Mouse (Mus musculus): ENCODE results near the gene Fmnl2.

Fmnl2 gene

DNA sequence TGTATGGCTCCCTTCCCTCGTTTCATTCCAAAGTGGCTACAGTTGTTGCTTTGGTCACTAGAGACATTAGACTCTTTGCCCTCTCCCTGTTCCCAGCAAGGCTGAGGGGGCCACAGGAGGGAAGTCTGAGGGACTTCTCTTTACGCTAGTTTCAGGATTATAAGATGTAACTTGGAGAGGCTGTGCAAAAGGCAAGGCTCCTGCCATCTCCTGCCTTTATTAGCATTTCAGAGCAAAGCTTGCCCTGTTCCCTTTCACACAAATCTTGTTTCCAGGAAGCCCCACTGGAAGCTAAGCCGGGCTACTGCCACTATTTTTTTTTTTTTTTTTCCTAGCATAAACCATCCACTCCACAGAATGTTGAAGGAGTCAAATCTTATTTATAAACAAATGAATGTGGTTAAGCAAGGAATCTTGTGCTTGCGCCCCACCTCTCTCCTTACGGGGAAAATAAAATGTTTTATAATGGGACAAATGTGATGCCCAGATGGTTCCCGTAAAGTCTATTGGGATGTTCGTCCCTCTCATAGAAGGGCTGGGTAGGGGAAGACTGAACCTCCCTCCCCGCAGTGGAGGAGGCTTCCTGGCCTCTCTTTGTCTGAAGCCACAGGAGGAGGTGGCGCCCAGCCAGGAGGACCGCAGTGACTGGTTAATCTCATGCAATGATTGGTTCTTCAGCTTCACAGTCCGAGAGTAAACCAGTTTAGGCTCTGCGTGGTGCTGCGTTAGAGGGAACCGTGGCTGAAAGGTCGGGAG, 101.1 kb downstream of the Fmnl2 start:
- DNase-seq: peak; percentile 64

DNA sequence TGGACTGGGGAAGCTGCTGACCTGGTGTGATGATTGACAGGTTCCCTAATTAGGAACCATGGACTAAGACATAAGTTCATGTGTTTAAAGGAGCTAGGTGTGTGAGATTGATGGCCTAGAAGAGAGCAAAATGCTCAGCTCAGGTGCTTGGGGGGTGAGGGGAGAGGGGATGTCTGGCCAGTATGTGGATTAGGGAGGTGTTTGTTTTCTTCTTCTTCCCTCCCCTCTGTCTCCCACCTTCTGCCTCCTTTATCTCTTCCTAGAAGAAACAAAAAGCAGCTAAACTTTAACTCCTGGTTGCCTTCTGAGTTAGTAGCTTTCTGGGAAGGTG, 101.6 kb downstream of the Fmnl2 start:
- DNase-seq: no peak

DNA sequence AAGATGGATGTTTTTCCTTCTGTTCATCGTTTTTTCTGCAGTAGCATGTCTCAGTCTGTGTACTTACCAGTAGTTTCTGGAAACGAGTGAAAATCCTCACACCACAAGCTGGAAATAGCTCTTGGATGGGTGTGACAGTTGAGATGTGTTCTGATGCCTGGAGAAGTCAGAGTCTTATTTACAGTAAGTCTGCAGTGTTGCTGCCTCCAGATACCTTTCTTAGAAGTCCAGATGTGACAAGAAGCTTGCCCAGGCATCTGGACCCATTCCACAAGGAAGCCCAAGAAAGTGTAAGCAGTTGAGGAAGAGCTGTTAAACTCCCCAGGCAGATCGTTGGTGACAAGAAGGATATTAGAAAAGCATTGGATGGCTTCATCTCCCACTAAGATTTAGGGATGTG, 102.3 kb downstream of the Fmnl2 start:
- DNase-seq: no peak

DNA sequence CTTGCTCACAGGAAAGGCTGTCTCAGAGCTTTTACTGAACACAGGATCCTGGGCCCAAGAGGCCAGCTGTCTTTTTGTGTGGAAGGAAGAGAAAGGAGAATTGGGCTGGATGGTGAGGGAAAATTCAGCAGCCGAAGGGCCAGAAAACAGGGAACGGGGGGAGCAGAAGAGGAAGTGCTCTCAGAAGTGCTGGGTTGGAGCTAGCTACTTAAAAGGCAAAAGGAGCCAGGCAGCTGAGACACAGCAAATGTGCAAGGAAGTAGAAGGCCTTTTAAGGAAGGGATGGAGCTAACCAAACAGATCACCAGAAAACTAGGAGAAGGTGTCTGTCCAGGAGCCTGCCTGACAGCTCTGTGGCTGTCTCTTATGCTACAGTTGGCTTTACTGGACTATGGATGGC, 103.0 kb downstream of the Fmnl2 start:
- DNase-seq: no peak

DNA sequence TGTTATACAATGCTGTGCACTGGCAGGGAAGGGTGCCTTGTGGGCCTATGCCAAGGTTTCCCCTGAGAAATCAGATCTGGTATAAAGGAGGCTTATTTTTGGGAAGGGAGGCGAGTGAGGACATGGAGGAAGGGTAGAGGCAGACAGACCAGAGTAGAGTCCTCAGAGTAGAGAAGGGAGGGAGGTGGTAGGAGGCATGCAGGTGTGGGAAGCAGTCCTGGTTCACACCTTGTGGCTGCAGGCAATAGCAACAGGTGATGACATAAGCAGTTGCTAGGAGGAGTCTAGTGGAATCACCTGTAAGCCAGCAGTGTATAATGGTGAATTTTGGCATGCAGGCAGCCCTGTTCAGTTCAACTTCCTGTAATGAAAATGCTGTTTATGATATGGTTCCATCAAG, 105.8 kb downstream of the Fmnl2 start:
- DNase-seq: no peak

DNA sequence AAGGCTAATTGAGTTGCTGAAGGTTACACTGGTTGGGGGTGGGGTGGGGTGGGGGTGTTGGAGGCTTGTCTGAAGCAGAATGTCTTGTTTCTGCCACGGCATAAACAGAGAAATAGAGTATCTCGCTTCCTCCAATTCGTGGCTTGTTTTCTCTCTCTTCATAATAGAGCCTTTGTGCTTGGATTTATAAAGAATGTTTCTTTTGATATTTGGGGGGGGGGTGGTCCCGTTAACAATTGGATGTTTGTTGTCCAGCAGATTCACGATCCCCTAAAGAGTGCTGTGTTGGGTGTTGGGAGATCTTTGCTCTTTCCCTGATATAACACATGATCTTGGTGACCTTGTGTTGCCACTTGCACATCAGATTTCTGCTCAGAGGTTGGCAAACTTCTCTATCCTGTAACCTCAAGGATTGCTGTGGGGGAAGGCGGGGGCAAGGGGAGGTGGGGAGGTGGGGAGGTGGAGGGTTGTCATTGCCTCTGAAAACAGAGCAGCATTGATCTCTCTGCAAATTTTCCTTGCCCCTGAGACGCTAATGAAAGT, 106.8 kb downstream of the Fmnl2 start:
- DNase-seq: no peak

DNA sequence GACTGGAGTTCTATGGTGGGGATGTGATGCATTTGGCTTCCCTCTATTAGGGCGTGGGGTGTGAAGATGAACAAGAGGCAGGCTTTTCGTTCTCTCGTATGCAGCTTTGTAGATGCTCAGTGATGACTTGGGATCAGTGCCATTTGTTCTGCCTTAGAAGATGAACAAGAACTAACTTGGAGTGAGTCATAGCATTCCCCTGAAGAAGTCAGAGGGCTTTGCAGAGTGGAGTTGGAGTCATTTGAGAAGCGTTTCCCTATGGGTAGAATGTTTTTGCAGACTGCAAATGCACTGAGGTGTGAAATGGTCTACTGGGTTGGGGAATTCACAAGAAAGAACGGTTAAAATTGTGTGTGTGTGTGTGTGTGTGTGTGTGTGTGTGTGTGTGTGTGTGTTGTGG, 108.6 kb downstream of the Fmnl2 start:
- no peak for DNase-seq

DNA sequence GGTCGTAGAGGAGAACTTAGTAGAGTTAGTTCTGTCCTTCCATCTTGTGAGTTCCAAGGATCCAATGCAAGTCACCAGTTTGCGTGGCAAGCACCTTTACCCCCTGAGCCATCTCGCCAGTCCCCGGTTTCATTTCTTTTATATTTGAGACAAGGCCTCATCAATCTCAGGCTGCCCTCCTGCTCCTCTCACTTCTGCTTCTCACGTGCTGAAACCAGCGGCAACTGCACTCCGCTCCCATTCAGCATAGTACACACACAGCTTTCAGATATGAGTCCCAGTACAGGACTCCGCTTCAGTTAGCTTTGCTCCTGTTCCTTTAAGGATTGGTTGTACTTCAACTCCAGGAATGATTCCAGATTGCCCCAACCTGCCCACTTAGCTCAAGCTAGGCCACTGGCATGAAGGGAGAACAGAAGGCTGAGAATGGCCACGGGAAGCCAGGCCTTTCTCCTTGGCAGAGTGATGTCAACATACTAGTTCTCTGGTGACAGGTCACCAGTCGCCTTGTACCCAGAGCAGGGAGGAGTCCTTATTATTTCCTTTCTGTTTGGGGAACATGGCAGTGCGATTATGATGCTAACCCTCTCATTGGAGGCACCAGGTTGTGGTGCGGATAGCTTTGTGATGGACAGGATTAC, 109.3 kb downstream of the Fmnl2 start:
- no peak for DNase-seq

DNA sequence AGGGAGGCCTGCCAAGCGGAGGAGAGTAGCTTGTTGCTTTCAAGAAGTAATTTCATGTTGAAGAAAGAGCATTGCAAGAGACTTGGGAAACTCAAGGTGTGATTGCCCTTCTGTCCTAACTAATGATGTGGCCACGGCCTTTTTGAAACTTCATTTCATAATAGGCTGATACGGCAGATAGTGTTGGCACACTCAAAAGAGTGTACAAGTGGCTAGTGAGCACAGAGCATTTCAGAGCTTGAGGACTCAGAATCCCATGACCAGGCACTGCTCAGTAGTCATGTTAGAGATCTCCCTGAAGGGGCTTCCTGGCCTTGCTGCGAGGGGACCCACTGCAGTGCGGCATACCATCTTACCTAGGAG, 109.8 kb downstream of the Fmnl2 start:
- no peak for DNase-seq

DNA sequence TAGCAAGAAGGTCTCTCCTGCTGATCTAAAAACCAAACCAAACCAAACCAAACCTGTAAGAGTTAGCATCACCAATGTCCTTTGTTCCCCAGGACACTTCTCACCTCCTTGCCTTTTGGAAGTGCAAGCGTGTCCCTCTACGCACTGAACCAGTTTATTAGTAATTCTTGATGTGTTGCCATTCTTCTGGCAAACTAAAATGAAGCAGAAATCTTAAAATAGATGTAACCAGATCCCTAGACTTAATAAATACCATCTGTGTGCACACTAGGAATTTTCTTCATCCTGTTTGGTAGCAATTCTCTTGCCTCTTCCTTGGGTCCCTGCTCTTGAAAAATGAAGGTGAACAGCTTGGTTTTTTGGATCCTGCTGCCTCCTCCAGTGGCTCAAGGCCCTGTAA, 111.2 kb downstream of the Fmnl2 start:
- no peak for DNase-seq

DNA sequence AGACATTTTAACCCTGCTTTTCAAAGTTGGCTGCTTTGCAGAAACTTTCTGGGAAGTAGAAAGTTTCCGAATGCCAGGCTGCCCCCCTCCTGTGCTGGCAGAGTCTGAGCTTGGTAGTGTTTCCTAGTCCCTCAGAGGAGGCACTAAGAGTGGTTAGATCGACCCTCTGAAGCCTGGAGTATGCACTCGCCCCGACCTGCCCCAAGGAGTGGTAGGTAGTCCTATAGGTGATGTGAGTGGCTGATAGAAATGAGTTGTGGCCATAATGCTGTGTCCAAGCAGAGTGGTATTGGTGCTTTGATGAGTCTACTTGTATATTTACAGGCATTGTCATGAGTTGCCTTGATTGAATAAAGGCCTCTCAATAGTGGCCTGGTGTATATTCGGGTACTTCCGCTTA, 116.4 kb downstream of the Fmnl2 start:
- DNase-seq: no peak

DNA sequence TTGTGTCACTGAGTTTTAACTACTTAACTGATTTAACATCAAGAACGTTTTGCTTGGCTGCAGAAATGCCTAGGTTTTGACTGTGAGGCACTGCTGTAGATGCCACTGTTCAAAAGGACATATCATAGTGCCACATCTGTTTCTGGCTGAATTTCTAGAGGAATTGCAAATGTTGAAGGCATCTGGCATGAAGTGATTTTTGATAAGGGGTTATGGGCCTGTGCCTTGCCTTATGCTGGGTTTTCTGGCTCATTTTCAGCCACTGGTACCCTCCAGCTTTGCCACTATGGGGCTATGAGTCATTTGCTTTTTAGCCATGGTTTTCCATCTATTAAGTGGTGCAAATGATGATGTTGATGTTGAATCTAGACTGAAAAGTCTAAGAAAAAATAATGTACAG, 117.1 kb downstream of the Fmnl2 start:
- DNase-seq: no peak

DNA sequence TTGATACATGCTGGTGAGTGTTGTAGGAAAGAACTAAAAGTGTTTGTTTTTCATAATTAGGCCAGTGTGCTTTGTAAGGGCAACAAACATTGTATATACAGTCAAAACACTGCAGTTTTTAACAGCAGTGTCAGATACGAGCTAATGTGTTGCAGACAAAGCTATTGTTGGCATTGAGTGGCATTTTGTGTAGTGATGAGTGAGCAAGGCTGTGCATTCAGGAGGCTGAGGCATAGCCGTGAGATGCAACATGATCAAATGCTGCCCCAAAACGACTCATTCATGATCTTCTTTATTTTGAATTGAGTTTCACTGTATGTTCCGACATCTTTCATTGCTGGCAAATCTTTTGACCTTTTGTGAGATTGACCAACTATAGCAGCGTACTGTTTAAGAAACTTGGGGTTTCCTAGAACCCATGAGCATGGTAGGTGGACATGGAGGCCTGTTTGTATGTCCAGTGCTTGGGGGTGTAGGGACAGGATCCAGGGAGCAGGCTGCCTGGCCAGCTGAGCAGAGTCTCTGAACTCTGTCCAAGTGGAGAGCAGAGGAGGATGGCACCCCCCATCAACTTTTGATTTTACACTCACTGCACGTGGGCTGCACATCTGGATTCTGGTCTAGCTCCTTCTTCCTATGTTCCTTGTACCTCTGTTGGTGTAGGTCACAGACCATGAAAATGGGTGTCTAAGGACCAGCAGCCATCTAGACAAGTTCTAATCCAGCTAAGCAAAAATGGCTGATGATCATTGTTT, 120.4 kb downstream of the Fmnl2 start:
- no peak for DNase-seq

DNA sequence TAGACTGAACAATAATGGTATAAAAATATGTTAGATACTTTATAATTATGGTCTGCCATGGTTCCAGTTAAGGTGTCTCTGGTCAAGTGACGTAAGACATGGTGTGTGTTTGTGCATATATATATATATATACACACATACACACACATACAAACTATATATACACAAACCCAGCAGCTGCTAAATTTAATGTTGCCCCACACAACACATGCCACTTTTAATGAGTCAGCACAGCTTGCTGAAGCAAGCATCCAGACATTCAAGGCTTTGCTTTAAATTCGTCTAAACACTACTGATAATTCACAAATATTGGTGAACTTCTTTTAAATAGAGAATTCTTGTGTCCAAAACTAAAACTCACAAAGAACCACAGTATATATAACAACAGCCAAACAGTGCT, 121.1 kb downstream of the Fmnl2 start:
- DNase-seq: no peak

DNA sequence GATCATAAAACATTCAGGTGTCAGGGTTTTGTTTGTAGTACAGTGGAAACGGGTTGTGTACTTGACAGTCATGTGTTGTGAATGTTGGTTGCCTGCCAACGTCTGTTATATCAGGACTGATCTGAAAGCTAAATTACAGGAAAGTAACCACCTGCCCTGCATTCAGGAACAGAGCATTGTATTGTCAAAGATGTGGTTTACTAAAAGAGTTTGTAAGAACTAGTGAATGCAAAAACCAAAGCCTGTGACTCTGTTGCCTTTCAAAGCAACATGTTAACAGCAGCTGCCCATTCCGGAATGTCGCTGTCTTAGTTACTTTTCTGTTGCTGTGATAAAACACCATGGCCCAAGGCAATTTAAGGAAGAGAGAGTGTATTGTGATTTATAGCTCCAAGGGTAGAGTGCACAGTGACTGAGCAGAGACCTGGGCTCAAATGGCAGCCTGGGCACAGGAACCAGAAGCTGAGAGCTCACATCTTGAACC, 121.7 kb downstream of the Fmnl2 start:
- no peak for DNase-seq

DNA sequence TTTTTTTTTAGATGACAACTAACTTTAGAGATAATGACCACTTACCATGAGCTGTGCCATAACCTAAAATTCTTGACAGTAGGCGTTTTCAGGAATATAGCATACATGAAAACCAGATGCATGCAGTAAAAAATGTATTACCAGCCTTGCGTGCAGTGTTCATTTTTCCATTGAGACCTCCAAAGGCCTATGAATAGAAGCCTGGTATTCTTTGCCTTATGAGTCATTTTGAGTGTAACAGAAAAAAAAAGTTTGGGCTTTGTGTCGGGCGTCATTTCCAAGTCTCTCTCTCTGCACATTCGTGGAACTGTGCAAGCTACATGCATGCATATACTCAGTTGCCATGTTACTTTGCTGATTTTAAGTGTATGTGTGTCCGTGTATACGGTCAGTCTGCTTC, 123.5 kb downstream of the Fmnl2 start:
- no peak for DNase-seq

DNA sequence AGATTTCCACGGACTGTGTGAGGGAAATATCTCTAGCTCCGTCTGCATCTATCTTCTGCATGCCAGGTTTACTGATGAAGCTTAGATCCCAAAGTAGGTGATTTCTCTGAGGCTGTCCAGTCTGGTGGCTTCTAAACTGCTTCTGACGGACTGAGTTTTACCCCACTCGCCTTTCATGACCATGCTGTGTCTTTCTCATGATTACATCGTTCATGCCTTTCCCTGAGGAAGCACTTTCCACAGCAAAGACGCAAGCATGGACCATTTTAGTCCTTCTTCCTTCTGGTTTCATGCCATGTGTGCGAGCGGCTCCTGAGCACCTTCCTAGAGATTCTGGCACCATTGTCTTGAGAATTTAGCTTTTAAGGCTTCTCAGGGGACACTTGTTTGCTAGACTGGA, 123.9 kb downstream of the Fmnl2 start:
- no peak for DNase-seq

DNA sequence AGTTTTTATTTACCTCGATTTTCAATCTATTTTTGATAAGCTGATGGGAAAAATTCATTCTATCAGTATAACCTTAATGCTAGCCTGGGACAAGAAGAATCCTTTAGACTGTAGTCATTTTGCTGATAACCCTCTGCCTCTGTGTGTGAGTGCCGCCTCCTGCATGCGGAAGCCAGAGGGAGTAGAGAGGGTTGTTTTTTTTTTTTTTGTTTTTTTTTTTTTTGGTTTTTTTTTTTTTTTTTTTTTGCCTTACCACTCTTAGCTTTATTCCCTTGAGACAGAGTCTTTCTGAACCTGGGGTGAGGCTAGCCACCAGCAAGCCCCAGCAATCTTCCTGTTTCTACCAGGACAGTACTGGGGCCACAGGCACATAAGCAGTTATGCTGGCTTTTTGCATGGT, 124.8 kb downstream of the Fmnl2 start:
- DNase-seq: no peak

DNA sequence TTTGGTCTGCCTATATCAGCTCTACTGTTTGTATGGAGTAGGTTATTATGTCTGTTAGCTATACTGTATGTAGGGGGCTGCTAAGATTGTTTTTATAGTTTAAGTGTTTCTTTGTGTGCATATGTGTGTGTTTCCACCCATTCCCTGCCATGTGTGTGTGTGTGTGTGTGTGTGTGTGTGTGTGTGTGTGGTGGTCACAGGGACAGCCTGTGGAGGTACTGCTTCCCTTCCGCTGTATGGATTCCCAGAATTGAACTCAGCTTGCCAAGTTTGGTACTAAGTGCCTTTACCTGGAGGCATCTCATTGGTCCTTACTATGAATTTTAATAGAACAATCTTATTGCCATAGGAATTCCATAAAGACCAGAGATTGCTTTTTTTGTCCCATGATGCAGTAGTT, 126.9 kb downstream of the Fmnl2 start:
- no peak for DNase-seq

DNA sequence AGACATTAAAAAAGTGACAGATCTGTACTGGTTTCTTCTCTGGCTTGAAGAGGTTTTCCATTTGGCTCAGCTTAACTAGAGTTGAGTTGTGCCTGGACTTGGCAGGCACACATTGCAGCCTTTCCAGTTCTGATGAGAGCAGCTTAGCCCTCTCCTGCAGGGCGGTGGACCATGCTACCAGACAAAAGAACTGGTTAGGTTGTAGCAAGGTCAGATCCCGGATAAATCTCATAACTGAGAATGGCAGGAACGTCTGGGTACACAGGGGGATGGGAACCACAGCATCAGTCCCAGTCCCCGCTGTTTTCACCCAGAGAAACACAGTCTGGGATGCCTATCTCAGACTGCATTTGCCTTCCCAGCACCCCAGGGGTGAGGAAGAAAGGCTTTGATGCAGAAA, 127.5 kb downstream of the Fmnl2 start:
- no peak for DNase-seq

DNA sequence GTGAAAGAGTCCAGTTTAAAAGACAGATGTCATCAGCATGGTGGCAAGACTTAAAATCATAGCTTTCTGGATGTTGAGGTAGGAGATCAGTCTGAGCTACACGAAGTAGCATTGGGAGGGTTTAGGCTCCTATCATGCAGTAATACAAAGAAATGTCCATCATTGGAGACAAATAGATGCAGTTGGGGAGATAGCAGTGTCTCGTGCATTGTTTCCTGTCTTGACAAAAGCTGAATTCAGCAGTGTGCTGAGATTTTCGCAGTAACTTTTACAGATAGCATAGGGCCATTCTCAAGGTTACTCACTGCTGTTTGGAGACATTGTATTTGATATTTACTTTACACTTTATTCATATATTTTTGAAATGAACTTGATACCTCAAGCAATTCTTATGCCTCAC, 128.7 kb downstream of the Fmnl2 start:
- DNase-seq: no peak

DNA sequence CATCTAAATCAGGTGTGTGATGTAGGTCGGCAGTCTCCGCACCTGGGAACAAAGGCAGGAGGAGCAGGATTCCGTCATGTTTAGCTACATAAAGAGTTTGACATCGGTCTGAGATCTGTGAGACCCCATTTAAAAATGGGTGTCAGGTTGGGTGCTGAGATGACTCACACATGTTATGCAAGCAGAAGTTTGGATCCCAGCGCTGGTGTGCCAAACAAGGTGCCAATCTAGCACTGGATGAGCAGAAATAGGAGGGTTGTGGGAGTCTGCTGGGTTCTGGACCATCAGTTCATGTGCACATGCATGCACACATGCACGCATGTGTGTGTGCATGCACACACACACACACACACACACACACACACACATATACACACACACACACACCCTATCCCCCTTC, 129.4 kb downstream of the Fmnl2 start:
- DNase-seq: no peak

DNA sequence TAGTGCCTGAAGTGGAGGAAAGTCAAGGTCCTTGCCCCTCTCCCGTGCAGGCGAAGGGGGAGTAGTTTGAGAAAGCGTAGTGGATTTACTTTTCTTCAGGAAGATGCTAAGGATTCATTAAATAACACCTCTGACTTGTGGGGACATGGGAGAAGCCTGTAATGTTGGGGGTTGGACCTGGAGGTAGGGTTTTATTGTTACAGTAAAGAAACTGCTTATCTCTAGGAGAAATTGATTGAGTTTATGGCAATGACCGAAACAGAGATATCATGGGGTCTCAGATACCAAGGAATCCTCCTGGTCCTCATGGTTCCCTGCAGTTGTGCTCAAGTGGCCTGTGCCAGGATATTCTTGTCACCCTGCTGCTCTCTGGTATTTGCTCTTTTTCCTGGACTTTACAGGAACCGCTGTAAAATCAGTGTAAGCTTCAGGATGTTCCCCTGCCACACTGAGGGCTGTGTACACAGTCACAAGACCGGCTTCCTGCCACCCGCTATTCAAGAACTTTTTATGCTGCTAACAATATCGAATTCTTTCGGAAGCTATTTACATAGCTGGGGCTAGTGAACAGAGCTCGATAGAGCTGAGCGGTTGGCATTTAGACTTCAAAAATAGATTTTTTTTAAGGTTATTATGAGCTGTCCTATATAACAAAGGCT, 130.1 kb downstream of the Fmnl2 start:
- DNase-seq: no peak

DNA sequence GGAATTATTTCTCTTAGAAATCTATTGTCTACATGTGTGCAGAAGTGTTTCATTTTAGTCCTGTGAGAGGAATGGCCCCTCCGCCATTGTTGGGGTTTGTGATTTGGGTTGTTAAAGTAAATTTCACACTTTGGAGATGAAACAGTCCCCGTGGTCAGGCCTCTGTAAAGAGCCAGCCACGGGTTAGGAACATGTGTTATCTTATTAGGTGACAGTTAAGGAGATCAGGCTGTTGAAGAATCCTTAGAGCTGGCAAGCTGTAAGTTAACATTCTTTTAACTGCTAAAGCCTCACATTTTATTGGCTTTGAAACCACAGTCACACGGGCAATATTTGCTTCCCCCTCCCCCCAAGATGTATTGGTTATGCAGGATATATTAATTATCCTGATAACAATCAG, 131.7 kb downstream of the Fmnl2 start:
- no peak for DNase-seq
